Mouse (Mus musculus) erythroblast, embryonic 14.5 days (primary cell): ENCODE results near the gene Tyk2.

Source experiments
- GATA1 ChIP-seq: IDR thresholded peaks from 2 replicates; pipeline ENCODE4 v1.6.1; 2012; ENCODE audit warnings: low read length, inconsistent platforms, mixed read lengths
- TAL1 ChIP-seq: IDR thresholded peaks from 3 replicates; pipeline ENCODE4 v1.6.1; 2012; ENCODE audit warnings: low read length, inconsistent platforms, mixed read lengths

DNA sequence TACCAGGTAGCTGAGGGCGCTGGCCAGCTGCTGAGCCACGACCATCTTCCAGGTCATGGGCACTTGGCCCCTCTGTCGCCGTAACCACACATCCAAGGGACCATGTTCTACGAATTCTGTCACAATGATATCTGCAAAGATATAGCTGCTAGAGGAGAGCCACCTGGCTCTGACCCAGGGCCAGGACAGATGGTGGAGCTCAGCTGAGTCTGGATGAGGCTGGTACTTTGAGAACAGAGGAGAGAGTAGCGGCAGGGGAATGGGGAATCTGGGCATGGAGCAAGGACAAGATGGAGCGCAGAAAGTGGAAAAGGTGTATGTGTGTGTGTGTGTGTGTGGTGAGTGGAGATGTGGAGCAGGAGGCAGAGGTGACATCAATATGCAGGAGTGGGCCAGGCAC, 16.9 kb downstream of the Tyk2 start:
- TF ChIP-seq TAL1 (no peak), GATA1 (no peak)
